Mouse (Mus musculus) CD8-positive naive resting alpha-beta T cell, adult 2 months (primary cell): ENCODE measurements around the gene Cxcr1.

Source experiments
- DNase-seq, 2 experiments: peaks; one replicate each; pipeline ENCODE4 v3.0.0; 2022; ENCODE audit warnings: low read depth in 2 of 2, low spot score in 2 of 2

Cxcr1 gene

GRCm38 (mm10) chr1:74194445-74194844 is at the start of gene Cxcr1:
Gene Cxcr1, minus strand, starts transcription at chr1:74194631.
- DNase-seq: no peak

DNA sequence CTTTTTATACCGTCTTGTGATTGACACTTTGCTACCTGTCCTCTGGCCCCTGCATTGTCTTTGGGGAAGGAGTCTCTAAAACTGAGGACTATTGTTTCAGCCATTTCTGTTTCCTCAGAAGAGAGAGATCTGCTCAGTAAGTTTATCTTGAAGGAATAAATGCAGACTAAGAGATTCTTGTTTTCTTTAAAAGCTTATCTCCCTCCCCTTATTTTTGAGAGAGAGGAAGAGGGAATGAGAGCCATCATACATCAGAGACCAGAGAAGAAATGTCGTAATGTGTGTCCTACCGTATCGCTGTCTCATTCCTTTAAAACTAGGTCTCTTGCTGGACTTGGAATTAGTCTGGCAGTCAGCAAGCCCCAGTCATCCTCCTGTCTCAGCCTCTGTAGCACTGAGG is 46.4 kb upstream of the Cxcr1 start:
- DNase-seq: no peak

GRCm38 (mm10) chr1:74240311-74240710 is 45.9 kb upstream of the Cxcr1 start:
- DNase-seq: no peak

DNA sequence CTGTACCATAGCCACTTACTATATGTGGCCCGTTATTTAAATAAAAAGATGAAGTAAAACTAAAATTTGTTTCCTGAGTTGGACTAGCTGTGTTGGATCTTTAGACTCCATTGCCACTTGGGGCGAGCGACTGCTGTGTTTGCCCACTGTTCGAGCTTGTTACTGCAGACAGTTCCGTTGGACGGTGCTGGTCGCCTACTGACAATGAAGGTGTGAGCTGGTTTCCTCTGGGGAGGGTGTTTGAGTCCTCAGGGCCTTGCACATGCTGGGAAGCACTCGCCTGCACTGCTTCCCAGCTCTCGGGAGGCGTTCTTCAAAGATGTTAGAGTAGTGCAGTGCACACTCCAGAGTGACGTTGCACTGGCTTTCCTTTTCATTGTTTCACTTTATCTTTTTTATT is 45.2 kb upstream of the Cxcr1 start:
- DNase-seq: peak in 1 of 2 experiments; percentile 8

- peak in 1 of 2 experiments; percentile 18 for DNase-seq
Observed at GRCm38 (mm10) chr1:74239162-74239561, 44.7 kb upstream of the Cxcr1 start.

- no peak for DNase-seq
Observed at GRCm38 (mm10) chr1:74238136-74238535, 43.7 kb upstream of the Cxcr1 start.

- no peak for DNase-seq
Observed at GRCm38 (mm10) chr1:74237671-74238070, 43.2 kb upstream of the Cxcr1 start.

- peak in 1 of 2 experiments; percentile 32 for DNase-seq
Observed at GRCm38 (mm10) chr1:74236590-74237317, 42.3 kb upstream of the Cxcr1 start.

GRCm38 (mm10) chr1:74235938-74236589 is 41.6 kb upstream of the Cxcr1 start, which contains the start of gene Arpc2:
Gene Arpc2, plus strand, starts transcription at chr1:74236084.
- peak; percentile 98 to 99 for DNase-seq

DNA sequence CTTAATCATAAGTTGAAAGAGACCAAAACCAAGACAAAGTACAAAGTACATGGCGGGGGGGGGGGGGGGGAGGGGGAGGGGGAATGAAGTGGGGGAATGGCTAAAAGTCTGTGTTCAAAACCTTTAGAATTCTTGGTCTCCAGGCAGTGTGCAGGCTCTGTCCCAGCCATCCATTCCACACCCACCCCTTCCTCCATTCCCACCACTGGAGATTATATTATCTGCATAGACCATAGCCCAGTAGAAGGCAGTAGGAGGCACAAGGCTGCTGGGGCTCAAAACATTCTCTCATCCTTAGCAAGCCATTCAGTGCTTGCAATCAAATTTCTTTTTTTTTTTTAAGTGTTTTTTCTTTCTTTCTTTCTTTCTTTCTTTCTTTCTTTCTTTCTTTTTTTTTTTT is 36.6 kb upstream of the Cxcr1 start:
- DNase-seq: no peak

DNA sequence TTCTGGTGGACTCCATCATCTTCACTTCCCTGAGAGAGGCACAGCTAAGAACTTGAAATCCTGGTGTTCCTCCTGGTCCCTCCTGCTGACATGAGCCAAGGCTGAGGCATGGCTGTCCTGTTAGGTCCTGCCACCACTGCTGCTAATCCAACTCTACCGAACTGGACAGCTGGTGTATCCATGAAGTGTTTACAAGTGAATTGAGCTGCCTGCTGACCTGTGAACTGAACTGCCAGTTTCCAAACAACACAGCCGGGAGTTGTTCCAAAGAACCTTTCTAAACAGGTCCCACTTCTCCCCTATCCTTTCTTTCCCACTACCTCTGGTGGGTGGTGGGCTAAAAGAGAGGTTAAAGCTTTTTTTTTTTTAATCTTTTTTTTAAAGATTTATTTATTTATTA is 35.5 kb upstream of the Cxcr1 start:
- DNase-seq: no peak

- DNase-seq: peak; percentile 55 to 63
Observed at GRCm38 (mm10) chr1:74227317-74227716, 32.9 kb upstream of the Cxcr1 start.

GRCm38 (mm10) chr1:74219922-74220321 is 25.5 kb upstream of the Cxcr1 start:
- DNase-seq: no peak

DNA sequence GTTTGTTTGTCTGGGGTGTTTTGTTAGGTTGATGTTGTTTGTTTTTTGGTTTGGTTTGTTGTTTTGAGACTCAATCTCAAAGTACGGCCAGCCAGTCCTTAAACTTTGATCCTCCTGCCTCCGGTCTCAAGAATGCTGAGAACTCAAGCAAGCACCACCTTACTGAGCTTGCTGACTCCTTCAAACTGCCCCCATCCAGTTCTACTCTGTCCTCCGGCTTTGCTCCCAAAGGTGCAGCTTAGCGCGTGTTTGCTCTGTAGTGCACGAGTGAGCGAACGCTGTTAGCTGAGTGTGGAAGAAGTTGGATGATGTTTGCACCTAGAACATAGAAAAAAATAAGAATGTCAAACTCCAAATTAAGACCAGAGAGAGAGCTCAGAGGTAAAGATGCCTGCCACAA is 14.5 kb upstream of the Cxcr1 start:
- no peak for DNase-seq

DNA sequence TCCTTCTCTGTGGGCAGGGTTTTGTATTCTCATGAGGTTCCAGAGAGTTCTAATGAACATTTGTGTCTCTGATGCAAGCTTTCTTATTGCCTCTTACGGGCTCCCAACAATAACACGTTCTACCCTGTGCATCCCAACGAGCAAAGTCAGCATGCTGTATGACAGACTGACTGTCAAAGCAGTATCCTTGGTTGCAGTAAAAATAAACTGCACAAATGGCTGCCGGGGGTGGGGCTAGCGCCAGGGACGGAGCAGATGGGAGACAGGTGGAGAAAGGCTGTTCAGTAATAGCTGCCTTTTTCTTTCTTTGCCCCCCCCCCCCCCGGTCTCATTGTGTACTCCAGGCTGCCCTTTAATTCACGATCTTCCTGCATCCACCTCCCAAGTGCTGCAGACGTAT is 13.5 kb upstream of the Cxcr1 start:
- no peak for DNase-seq

GRCm38 (mm10) chr1:74206642-74207041 is 12.2 kb upstream of the Cxcr1 start:
- no peak for DNase-seq

DNA sequence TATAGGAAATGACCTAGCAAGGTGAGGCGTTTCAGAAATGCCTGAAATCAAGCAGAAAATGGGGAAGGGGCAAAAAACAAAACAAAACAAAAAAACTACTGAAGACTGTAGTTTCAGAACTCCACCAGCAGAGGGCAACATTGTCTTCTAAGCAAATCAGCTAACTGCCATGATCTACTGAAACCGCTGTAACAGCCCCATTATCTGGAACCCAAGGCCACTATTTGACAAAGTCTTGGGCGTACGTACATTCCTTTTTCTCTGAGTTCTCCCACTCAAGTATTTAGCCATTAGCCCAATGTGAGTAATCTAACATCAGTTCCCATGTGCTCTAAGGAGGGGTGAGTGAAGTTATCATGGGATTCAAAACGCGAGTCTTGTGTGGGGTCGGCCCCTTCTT is 11.4 kb upstream of the Cxcr1 start:
- DNase-seq: peak; percentile 16 to 31

- no peak for DNase-seq
Observed at GRCm38 (mm10) chr1:74203457-74203856, 9.0 kb upstream of the Cxcr1 start.

- DNase-seq: no peak
Observed at GRCm38 (mm10) chr1:74201048-74201844, 6.8 kb upstream of the Cxcr1 start.

- DNase-seq: no peak
Observed at GRCm38 (mm10) chr1:74199046-74199445, 4.6 kb upstream of the Cxcr1 start.

DNA sequence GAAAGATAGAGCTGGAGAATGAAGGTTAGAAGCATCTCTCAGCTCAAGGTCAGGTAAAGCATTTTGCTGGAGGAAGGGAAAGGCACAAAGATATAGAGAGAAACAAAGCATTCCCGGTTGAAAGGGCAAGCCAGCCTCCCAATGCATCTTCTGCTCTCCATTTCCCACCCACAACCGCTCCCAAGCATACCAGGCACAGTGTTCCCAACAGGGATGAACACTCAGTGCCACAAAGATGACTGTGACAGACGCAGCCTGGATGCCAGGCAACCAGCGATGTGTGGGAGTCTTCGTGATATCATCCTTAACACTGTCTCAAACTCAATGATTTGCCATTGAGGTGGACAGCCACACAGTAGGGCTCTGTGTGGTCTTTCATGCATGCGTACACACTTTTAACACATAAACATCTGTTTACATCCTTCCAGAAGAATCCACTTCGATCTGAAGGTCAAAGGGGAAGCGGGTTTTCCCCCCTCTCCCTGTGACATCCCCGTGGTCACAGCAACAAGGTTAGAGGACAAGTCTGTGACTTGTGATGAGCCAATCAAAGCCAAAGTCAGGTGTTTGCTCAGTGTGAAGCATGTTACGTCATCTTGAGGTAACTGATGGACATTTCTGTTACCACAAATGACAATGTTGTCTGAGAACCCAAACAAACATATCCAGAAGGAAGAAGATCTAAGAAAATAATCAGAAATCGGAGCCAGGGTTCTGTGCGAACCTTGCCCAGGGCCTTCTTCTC is 3.5 kb upstream of the Cxcr1 start:
- no peak for DNase-seq
